Mouse (Mus musculus) c-Kit-negative CD71-positive TER-119-positive erythroid progenitor cells, embryonic 14.5 days (primary cell): ENCODE results near the gene Car15.
A peak's percentile ranks its signal among the peaks of the same experiment; 100 is the strongest.

Experiments used
- DNase-seq: peaks from one replicate; pipeline ENCODE4 v3.0.0-alpha.2; 2013; ENCODE audit warnings: low read depth, low spot score

Car15 gene

DNA sequence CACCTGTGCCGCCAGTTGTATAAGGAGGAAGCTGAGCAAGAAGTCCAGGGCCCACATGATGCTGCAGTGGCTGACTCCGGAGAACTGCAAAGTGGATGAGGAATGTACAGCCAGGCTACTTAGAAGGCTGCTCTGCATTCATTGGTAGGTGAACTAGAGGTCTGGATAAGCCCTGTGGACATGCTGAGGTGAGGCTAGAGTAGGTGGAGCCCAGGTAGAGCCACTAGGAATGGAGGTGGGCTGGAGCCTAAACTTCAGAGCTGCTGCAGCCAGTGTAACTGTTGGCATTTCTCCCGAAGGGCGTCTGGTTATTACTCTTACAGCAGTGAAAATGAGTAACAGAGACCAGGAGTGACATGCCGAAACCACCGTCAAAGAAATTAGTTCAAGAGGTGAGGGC, at the start of gene Car15:
Car15 (minus strand) TSS at position 314 of the 400 bp plus-strand sequence.
- no peak for DNase-seq

DNA sequence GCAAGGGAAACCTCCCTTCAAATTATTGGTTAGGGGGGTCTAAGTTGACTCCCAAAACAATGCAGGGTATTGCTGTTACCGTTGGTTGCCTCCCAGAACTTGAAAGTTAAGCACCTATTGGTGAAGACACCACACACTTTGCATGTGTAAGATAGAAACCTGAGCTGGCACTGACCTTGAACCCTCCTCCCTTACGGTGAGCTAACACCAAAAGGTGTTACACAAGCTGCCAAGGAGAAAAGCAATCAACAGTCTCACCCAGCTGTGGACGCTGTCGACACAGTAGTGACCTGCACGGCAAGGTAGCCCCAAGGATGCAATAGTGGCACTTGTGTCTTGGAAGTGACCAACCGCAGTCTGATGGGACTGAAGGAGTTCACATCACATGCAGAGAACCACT, 46.0 kb upstream of the Car15 start:
- no peak for DNase-seq

DNA sequence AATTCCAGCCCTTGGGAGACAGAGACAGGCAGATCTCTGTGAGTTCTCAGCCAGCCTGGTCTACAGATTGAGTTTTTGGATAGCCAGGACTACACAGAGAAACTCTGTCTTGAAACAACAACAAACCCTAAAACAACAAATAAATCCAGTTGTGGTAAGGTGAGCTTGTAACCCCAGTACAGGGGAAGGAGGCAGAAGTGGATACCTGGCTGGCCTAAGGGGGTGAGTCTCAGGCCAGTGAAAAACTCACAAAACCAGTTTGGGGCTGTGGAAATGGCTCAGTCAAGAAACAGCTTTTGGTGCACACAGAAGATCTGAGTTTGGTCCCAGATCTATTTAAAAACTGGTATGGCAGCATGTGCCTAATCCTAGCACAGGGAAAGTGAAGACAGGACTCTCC, 44.0 kb upstream of the Car15 start:
- DNase-seq, result no peak

DNA sequence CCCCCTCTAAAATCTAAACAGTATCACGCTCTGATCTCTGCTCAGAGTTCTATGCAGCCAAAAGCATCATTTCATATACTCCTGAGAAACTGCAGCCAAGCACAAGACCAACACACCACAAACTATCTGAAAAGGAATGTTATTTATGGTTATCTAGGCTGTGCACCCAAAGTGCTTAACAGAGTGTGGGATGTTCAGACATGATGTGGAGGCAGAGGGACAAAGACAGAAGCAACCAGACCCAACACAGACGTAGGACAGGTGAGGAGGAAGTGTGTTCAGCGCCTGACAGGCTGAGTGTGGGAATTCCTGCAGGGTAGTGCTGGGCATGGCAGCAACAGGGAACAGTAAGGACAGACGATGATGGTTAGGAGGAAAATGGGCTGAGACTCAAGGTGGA, 41.4 kb upstream of the Car15 start:
- no peak for DNase-seq

DNA sequence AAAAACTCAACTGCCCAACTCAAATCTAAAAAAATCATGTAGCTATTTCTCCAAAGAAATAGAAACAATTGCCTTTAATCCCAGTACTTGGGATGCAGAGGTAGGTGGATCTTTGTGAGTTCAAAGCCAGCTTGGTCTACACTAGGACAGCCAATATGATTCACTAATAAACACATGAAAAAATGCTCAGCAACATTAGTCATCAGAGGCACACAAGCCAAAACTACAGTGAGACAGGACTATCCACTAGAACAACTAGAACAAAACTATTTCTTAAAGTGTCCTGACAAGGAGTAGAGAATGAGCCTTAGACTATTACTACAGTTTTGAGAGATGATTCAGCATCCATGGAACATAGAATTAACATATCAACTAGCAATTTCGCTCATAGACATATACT, 37.9 kb upstream of the Car15 start:
- DNase-seq, result no peak

DNA sequence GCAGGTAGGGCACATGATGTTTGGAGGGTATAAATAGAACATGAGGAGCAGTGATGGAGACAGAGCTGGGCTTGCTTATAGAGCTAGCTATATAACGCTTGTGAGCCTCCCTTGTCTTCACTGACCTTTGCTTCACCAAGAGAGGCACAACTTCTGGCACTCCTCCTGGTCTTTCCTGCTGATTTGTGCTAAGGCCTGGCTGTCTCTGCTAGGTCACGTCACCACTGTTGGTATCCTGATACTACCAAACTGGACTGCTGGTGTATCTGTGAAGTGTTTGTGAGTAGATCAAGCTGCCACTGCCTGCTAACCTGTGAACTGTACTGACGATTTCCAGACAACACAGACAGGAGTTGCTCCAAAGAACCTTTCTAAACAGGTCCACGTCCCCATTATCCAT, 37.0 kb upstream of the Car15 start:
- no peak for DNase-seq

DNA sequence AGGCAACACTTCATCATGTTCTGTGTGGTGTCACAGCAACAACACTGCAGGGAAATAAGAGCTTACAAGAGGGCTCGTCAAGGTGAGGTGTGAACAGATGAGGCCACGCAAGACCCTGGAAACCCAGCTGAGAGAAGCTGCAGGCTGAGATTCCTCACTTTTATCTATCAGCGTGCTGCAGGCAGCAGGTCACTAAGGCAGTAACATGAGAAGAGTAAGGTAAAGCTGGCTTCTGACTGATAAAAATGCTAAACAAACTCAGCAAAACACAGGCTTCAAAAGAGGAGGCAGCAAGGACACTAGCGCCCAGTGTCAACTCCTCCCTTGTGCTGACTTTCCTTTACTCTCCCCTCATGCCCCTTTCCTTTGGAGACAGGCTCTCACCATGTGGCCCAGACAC, 34.8 kb upstream of the Car15 start:
- no peak for DNase-seq

DNA sequence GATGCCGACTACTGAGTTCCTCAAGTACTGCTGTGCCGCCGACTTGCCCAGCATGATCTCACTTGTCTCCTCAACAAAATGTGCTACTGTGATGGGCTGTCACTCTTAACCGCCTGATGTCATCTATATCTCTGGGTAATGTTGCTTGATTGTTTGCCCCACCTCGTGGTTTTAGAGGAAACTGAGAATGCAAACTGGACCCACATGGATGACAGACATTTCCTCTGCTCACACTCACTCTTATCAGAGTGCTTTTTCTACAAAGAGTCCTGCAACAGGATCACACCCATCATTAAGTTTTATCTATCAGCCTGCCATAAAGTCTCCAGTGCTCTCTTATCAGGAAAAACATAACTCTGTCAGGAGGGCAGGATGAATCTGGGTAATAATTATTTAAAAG, 33.1 kb upstream of the Car15 start:
- DNase-seq, result no peak

DNA sequence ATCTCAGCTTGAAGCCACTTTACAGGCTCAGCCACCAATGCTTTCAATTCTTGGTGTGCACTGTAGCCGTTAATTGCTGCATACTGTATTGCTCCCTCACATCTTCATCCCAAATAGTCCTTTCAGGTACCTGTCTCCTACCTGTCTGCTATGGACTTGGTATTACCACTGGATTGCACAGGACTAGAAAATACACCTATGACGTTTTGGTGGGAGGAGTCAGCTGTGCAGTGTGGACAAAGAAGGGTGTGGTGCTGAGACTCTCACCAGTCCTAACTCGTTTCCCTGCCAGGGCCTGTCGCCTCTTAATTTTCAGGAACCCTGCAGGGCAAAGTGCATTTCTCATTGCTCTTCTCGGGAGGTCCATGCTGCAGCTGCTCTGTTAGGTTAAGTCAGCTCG, 27.6 kb upstream of the Car15 start:
- no peak for DNase-seq

DNA sequence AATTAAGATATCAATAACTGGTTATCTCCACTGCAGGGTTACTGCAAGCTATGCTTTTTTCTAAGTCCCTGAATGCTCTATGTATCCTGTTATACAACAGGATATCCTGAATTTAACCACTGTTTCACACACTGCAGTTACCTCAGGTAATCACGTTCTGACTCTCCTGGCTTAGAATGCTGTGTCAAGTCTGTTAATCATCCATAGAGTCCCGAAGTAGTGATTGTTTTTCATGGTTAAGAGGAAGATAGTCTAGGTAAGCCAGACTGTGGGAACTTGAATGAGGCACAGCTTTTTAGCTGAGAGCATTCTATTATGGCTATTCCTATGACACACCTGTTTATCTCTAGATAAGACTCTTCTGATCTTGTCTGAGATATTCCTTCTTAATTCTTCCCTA, 27.1 kb upstream of the Car15 start:
- DNase-seq, result no peak

DNA sequence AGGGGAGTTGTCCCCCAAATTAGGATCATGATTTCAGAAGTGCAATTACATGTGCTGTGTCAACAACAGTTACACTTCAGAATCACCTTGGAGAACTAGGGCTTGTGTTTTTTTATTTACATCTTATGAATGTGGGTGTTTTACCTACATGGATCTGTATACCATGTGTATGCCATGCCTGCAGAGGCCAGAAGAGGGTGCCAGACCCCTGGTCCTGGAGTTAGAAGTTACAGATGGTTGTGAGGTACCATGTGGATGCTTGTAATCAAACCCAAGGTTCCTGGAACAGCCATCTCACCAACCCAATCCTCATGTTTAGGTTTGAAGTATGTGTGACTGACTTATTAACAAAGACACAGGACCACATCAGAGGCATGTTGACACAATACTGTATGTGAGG, 20.4 kb upstream of the Car15 start:
- DNase-seq, result no peak

DNA sequence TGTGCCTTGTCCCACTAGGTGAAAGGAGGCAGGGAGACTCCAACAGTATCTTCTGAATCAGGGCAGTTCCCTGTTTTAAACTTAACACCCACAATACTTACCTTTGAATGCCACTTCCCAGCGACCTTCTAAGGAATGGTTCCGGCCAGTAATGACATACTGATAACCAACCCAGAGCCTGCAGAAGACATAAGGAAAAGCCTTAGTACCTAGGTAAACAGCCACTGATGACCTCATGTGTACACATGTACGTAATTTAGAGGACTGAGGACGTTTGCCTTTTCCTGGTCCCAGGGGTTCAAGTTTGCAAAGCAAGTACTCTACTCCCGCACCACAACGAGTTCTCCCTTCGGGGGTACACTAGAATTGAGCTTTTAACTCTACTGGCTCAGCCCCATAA, 19.0 kb upstream of the Car15 start:
- DNase-seq, result no peak

DNA sequence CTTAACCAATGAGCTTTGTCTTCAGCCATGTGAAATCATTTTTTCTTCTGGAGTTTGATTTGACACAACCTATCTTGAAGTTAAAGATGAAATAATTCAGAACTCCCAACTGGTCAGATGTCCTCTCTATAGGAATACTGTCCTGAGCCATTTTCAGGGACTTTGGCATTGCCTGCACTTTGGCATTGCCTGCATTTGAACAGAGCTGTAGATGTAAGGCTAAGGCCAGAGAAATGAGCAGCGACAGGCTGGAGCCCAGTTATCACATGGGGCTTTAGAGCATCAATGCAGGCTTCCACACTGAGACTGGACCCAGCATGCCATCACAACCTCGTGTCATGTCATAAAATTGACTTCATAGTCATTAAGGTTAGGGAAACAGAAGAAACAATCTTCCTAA, 15.1 kb upstream of the Car15 start:
- DNase-seq, result no peak

DNA sequence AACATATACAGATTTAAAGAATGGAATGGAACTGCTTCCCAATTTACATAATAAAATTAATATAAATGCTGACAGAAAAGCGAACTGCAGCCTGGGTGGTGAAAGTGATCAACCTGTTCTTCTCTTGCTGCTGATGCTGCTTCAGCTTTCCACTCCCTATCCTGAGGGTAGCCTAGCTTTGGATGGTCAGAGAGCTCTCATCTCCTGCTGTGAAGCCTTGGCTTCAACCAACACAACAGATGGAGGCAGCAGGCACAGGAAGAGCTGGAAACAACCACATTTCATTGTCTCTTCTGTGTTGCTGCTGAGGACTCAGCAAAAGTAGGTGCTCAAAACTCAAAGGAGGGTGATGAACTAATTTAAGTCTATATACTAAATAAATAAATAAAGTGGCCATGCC, 13.7 kb upstream of the Car15 start:
- DNase-seq, result no peak

DNA sequence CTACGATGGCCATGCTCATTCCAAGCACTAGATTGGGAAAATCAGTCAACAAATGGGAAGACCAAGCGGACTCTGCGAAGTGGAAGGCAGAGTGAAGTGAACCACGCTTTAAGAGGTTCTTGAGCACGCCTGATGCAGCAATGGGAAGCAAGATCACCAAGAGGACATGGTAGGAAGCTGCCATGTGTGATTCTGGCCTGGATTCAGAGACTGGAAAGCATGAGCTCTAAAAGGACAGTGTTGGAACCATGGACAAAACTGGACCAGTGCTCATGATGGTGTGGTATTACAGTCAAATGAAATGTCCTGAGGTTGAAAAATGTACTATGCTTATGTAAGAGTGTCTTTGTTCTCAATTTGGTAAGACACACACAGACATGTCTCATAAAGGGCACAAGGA, 13.2 kb upstream of the Car15 start:
- DNase-seq, result no peak

DNA sequence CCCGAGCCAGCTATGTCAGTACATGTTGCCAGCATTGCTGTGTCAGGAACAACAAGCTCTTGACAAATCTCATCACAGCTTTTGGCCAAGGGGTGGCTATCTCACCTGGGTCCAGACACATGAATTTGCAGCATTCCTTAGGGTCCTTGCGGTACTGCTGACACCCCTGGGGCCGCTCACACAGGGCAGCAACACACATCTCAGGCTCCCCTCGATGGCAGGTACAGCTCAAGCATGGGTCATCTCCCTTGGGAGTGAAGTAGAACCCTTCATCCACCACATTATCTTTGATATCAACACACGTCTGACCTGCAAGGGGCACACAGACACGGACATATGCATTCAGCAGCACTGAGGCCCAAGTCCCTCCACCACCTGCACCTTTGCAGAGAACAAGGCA, 11.3 kb upstream of the Car15 start:
- no peak for DNase-seq

DNA sequence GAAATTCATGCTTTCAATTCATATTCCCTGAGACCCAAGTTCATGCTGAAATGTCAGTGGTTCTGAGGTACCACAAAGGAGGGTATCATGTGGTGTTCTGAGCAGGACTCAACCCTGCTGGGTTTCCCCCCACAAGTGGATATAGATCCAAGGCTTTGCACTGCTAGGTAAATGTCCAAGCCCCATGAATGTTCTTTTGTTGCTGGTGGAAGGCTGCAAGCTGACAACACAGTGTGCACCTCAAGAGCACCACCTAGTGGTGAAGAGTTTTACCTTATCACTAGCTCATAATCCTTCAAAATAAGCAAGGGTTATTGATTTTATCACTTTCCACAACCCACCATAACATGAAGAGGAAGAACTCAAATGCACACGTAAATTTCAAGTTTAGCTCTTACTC, 10.8 kb upstream of the Car15 start:
- peak; percentile 34 for DNase-seq

DNA sequence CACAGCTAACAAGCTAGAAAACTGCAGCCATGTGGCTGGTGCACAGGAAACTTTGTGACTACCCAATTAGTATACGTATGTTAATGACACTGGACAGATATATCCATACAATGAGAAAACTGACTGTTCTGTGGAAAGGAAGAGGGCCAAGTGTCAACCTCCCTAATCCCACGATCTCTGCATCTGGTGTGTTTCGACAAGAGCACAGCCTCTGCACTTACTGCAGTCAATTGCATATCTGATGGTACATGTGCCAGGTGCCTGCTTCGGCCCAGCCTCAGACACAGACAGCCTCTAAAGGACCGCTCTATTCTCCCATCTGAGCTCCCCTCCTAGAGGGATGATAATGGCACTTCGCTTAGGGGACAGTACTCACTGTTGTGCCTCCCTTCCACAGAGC, 10.3 kb upstream of the Car15 start:
- no peak for DNase-seq

DNA sequence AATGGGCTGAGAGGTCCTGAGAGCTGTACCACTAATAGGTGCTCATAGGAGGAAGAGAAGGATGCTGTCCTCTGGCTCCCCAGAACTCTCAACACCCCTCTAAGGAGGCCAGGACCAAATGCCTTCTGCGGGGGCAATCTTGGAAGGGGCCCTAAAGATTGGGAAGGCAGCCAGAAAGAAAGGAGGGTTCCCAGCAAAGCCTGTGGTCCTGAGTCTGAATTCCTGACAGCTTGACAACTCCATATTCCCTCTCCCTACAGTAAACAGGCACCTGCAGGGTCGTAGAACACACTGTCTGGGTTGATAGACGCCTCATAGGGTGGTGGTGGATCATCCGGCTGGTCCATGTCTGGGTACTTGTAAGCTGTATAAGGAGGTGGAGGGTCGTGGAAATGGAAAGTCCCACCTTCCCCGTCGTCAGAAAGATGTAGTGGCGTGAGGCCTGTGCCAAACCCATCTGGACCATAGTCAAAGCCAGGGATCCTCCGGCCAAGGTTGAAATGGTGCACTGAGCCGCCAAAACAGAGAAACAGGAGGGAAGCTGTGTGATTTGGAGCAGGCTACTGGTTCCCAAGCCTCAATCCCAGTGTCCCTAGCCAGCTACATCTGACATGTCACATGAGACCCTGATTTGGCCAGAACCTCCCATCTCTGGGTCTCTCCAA, 5.7 kb upstream of the Car15 start:
- no peak for DNase-seq

DNA sequence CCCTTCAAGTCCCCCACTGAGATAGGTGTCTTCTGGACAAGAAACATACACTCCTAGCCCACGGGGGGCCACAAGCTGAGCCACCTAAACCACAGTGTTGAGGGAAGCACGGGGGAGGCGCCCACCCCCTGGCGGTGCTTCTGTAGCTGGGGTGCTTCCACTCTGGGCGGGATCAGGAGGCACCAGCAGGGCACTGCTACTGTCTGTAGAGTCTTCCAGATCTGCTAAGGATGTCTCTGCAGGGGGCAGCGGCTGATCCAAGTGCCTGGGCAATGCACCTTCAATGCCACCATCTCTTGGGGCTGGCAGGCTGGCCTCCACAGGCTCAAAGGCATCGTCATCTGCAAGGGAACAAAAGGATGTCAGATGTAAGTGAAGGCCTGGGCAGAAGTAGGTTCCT, 4.3 kb upstream of the Car15 start:
- no peak for DNase-seq

DNA sequence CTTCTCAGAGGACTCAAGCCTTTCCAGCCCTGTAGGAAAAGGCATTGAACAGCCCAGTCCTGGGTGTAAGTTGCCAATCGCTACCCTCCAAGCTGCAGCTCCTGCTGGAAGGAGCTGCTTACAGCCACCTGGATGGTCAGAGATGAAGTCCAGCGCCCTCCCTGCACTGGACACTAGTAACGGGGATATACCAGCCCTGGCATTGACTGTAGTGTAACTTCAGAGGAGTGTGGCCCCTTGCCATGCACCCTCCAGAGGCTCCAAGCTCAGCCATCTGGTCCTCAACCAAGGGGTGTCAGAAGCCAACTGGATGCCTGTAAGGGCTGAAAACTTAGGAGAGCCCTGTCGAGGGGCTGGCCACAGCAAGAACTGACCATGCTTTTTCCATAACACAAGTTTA, 1.8 kb upstream of the Car15 start:
- no peak for DNase-seq

DNA sequence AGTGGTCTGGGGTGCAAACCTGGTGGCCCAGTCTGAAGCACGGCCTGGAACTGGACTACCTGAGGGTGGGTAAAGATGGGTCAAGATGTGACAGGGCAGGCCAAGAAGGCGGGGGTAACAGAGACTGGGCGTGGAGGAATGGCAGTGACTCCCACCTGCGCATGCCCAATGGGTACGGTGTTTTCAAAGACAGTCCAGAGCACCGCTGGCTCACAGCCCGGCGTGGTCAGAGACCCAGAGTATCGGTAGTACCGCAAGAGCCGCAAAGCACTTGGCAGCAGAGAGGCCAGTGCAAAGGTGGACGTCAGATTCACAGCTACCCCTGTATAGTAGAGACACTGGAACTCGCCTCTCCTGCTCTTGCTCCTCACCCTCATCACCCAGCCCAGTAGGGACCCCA, 2.7 kb downstream of the Car15 start:
- no peak for DNase-seq

DNA sequence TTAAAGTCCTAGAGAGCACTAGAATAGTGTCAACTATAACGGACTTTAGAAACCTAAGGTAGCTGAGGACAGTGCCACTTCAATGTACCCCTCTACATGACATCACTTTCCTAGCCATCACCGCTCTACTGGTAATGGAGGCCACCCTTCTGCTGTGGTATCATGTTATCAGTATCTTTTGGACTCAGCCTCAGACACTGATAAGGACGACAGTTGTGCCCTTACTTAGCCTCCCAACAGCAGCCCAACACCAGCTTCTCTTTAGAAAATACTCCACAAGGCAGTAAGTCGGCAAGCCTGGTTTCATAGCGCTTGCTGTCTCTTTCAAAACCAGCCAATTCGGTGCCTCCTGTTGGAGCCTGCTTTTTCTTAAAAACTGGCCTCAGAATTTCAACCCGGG, 3.6 kb downstream of the Car15 start:
- no peak for DNase-seq

DNA sequence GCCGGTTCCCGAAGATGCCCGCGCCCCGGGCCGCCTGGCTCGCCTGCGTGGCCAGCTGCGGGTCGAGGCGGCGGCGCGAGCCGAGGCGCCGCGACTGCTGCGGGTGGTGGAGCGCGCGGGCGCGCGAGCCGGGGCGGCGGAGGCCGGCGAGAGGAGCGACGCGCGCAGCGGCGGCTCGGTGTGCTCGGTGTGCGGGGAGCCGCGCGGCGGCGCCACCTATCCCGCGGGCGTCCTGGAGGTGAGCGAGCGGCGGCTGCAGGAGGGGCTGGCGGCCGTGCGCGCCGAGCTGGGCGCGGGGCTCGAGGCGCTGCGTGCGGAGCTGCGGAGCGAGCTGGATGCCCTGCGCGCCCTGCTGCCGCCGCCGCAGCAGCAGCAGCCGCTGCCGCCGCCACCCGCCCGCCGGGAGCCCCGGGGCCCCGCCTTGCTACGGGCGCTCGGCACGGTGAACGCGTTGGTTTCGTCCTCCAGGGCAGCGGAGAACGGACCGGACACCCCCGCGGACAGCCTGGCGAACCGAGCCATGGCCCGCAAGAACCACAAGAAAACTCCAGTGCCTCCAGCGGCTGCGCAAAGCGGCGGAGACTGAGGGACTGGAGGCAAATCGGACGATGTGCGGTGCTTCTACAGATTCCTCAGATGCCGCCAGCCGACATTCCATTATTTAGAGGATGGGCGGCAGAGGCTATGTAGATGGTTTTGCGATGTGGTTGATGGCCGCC, 4.3 kb downstream of the Car15 start:
- no peak for DNase-seq
